Mouse (Mus musculus) monocyte, adult 59 days (primary cell): ENCODE data around the gene Ero1l. TPM values are rescaled to one million over a fixed set of nuclear protein-coding genes. Genes with fewer than 3 reads are reported as not detected.

Source experiments
- total RNA-seq, 2 experiments: library from RNA; stranded (reverse); gene quantifications; one replicate each; pipeline ENCODE4 v1.2.4; 2023

Gene Ero1l
- 10 to 100 TPM; 21.7 to 24.1 TPM for total RNA-seq

GRCm38 (mm10) chr14:45318426-45319236 lies at the start of gene Ero1l:
Gene Ero1l (minus strand): TSS chr14:45318771.

GRCm38 (mm10) chr14:45350931-45351859 lies 32.6 kb upstream of the Ero1l start, which contains the start of gene Styx:
Gene Styx (plus strand): TSS chr14:45351093.

GRCm38 (mm10) chr14:45329589-45330181 lies 11.1 kb upstream of the Ero1l start, which contains the start of gene Psmc6:
Gene Psmc6 (plus strand): TSS chr14:45329788.

Other genes starting within 250 kb of the Ero1l start
- 1 to 10 TPM; 4.2 to 5.9 TPM for gene Gpr137c, start 99.1 kb downstream of the Ero1l start, total RNA-seq
- gene Txndc16, start 98.4 kb downstream of the Ero1l start, total RNA-seq = 10 to 100 TPM; 33.1 to 35.0 TPM
- gene Psmc6, start 11.0 kb upstream of the Ero1l start, total RNA-seq = 10 to 100 TPM; 67.4 to 89.1 TPM
- gene Styx, start 32.3 kb upstream of the Ero1l start, total RNA-seq = 10 to 100 TPM; 17.0 to 22.5 TPM
- gene Gnpnat1, start 86.1 kb upstream of the Ero1l start, total RNA-seq = 10 to 100 TPM; 14.1 to 20.4 TPM
- under 1 TPM; 0.34 to 0.52 TPM for gene Fermt2, start 211.3 kb upstream of the Ero1l start, total RNA-seq